Mouse (Mus musculus): ENCODE measurements around the gene Eda. TPM values are rescaled to one million over a fixed set of nuclear protein-coding genes. Genes with fewer than 3 reads are reported as not detected.

Eda gene
- polyA plus RNA-seq, 1 experiment from 2014 or later: 3.6 TPM

- Histone ChIP-seq H3K36me3 (ENCODE audit: control insufficient read depth, insufficient read depth, low read length) (no peaks in the 10 kb centered on the region), H3K27ac (ENCODE audit: low read length) (no peak overlapping the region), H3K27me3 (ENCODE audit: control insufficient read depth, insufficient read depth, low read length) (no peaks in the 10 kb centered on the region), H3K4me3 (ENCODE audit: low read depth, low read length) (no peak overlapping the region), H3K9ac (replicated peaks; ENCODE audit: low read depth, low read length) (no peak overlapping the region), H3K4me2 (replicated peaks; ENCODE audit: low read depth, low read length) (no peak overlapping the region), H3K4me1 (ENCODE audit: control insufficient read depth, insufficient read depth, low read length) (no peaks in the 10 kb centered on the region), H3K9me3 (ENCODE audit: control insufficient read depth, low read depth, low read length) (no peaks in the 10 kb centered on the region)
- ATAC-seq (ENCODE audit: insufficient number of reproducible peaks, insufficient read depth, low FRiP score, low read depth): no peak
- WGBS: 91% methylated on average over 2 of the region's 2 CpGs
Observed at GRCm38 (mm10) chrX:99999342-99999741, 23.9 kb downstream of the Eda start.

DNA sequence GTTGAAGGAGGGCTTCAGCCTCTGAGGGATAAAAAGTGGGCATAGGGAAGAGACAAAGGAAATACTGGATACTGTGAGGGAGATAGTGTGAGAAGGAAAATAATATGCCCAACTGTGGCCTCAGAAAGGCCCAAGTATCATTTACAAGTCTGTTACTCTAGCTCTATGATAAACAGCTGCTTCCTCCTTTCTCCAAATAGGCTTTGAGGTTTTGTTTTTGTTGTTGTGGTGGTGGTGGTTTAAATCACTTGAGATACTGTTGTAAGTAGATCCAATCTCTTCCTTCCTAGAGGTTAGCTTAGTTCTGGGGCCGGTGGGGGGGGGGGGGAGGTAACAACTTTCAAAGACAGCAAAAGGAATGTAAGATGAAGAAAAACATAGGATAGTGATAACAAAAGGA is 143.0 kb downstream of the Eda start:
- no peaks in the 10 kb centered on the region for H3K4me1 ChIP-seq (ENCODE audit: control insufficient read depth, insufficient read depth, low read length)
- no peaks in the 10 kb centered on the region for H3K9me3 ChIP-seq (ENCODE audit: control insufficient read depth, low read depth, low read length)
- H3K36me3 ChIP-seq (ENCODE audit: control insufficient read depth, insufficient read depth, low read length): no peaks in the 10 kb centered on the region
- ATAC-seq (ENCODE audit: insufficient number of reproducible peaks, insufficient read depth, low FRiP score, low read depth): no peak
- WGBS: 23% methylated on average over 1 of the region's 1 CpGs
- no peak overlapping the region for H3K4me2 ChIP-seq (replicated peaks; ENCODE audit: low read depth, low read length)
- H3K9ac ChIP-seq (replicated peaks; ENCODE audit: low read depth, low read length): no peak overlapping the region
- no peaks in the 10 kb centered on the region for H3K27me3 ChIP-seq (ENCODE audit: control insufficient read depth, insufficient read depth, low read length)
- no peak overlapping the region for H3K4me3 ChIP-seq (ENCODE audit: low read depth, low read length)
- H3K27ac ChIP-seq (ENCODE audit: low read length): no peak overlapping the region

DNA sequence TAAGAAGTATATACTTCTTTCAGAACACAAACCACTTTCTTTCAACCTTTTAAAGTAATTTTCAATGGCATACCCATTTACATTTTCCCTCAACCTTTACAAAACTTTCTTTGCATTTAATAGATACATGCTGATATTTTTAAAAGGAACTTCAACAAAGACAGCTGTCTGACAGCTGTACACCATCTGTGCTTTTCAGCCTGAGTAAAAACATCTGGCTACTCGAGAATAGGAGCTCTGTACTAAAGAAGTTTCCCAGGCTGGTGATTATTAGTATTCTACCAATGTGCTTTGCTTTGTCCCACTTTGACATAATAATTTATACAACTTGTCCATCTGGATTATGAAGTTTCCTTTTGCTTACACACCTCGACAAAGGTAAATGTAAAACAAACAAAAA is 219.9 kb downstream of the Eda start:
- H3K9ac ChIP-seq (replicated peaks; ENCODE audit: low read depth, low read length): no peak overlapping the region
- H3K4me2 ChIP-seq (replicated peaks; ENCODE audit: low read depth, low read length): no peak overlapping the region
- H3K9me3 ChIP-seq (ENCODE audit: control insufficient read depth, low read depth, low read length): no peaks in the 10 kb centered on the region
- 30% methylated on average over 2 of the region's 2 CpGs for WGBS
- no peak overlapping the region for H3K27ac ChIP-seq (ENCODE audit: low read length)
- ATAC-seq (ENCODE audit: insufficient number of reproducible peaks, insufficient read depth, low FRiP score, low read depth): no peak
- no peaks in the 10 kb centered on the region for H3K36me3 ChIP-seq (ENCODE audit: control insufficient read depth, insufficient read depth, low read length)
- H3K27me3 ChIP-seq (ENCODE audit: control insufficient read depth, insufficient read depth, low read length): no peaks in the 10 kb centered on the region
- no peak overlapping the region for H3K4me3 ChIP-seq (ENCODE audit: low read depth, low read length)
- H3K4me1 ChIP-seq (ENCODE audit: control insufficient read depth, insufficient read depth, low read length): no peaks in the 10 kb centered on the region

- no peak overlapping the region for H3K4me2 ChIP-seq (replicated peaks; ENCODE audit: low read depth, low read length)
- H3K9me3 ChIP-seq (ENCODE audit: control insufficient read depth, low read depth, low read length): no peaks in the 10 kb centered on the region
- no peak overlapping the region for H3K4me3 ChIP-seq (ENCODE audit: low read depth, low read length)
- no peaks in the 10 kb centered on the region for H3K36me3 ChIP-seq (ENCODE audit: control insufficient read depth, insufficient read depth, low read length)
- no peak overlapping the region for H3K9ac ChIP-seq (replicated peaks; ENCODE audit: low read depth, low read length)
- no peaks in the 10 kb centered on the region for H3K27me3 ChIP-seq (ENCODE audit: control insufficient read depth, insufficient read depth, low read length)
- no peak overlapping the region for H3K27ac ChIP-seq (ENCODE audit: low read length)
- no peak for ATAC-seq (ENCODE audit: insufficient number of reproducible peaks, insufficient read depth, low FRiP score, low read depth)
- H3K4me1 ChIP-seq (ENCODE audit: control insufficient read depth, insufficient read depth, low read length): no peaks in the 10 kb centered on the region
Observed at GRCm38 (mm10) chrX:100313652-100314051, 338.2 kb downstream of the Eda start.

- H3K9ac ChIP-seq (replicated peaks; ENCODE audit: low read depth, low read length): no peak overlapping the region
- no peaks in the 10 kb centered on the region for H3K36me3 ChIP-seq (ENCODE audit: control insufficient read depth, insufficient read depth, low read length)
- H3K27ac ChIP-seq (ENCODE audit: low read length): no peak overlapping the region
- no peaks in the 10 kb centered on the region for H3K4me1 ChIP-seq (ENCODE audit: control insufficient read depth, insufficient read depth, low read length)
- ATAC-seq (ENCODE audit: insufficient number of reproducible peaks, insufficient read depth, low FRiP score, low read depth): no peak
- H3K4me2 ChIP-seq (replicated peaks; ENCODE audit: low read depth, low read length): no peak overlapping the region
- no peaks in the 10 kb centered on the region for H3K9me3 ChIP-seq (ENCODE audit: control insufficient read depth, low read depth, low read length)
- H3K27me3 ChIP-seq (ENCODE audit: control insufficient read depth, insufficient read depth, low read length): no peaks in the 10 kb centered on the region
- H3K4me3 ChIP-seq (ENCODE audit: low read depth, low read length): no peak overlapping the region
Observed at GRCm38 (mm10) chrX:100314172-100314902, 338.9 kb downstream of the Eda start.

DNA sequence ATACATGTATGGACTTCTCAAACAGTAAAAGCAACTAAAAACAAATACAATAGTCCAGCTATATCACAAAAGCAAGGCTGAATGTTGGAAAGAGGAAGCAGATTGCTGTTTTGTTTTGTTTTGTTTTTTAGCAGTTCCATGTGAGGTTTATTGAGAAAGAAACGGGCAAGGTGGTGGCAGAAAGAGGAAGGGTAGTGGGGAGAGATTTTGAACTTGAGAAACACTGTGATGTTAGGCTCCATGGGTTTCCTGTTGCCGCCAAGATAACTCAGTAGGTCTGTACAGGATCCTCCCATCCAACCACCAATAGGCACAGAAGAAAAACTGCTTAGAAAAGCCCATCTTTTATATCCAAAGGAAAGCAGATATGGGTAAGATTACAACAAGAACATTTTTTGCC is 365.3 kb downstream of the Eda start:
- no peak for ATAC-seq (ENCODE audit: insufficient number of reproducible peaks, insufficient read depth, low FRiP score, low read depth)
- 85% methylated on average over 2 of the region's 2 CpGs for WGBS
- H3K9ac ChIP-seq (replicated peaks; ENCODE audit: low read depth, low read length): no peak overlapping the region

GRCm38 (mm10) chrX:100344433-100344832 is 369.0 kb downstream of the Eda start:
- H3K4me2 ChIP-seq (replicated peaks; ENCODE audit: low read depth, low read length): no peak overlapping the region
- no peaks in the 10 kb centered on the region for H3K27me3 ChIP-seq (ENCODE audit: control insufficient read depth, insufficient read depth, low read length)
- no peak overlapping the region for H3K9ac ChIP-seq (replicated peaks; ENCODE audit: low read depth, low read length)
- ATAC-seq (ENCODE audit: insufficient number of reproducible peaks, insufficient read depth, low FRiP score, low read depth): no peak
- 80% methylated on average over 2 of the region's 2 CpGs for WGBS
- no peaks in the 10 kb centered on the region for H3K36me3 ChIP-seq (ENCODE audit: control insufficient read depth, insufficient read depth, low read length)
- no peaks in the 10 kb centered on the region for H3K4me1 ChIP-seq (ENCODE audit: control insufficient read depth, insufficient read depth, low read length)
- H3K9me3 ChIP-seq (ENCODE audit: control insufficient read depth, low read depth, low read length): no peaks in the 10 kb centered on the region
- no peak overlapping the region for H3K4me3 ChIP-seq (ENCODE audit: low read depth, low read length)
- no peak overlapping the region for H3K27ac ChIP-seq (ENCODE audit: low read length)

More for the DNA sequence above, 365.3 kb downstream of the Eda start:
- Histone ChIP-seq H3K9me3 (ENCODE audit: control insufficient read depth, low read depth, low read length) (no peaks in the 10 kb centered on the region), H3K4me3 (ENCODE audit: low read depth, low read length) (no peak overlapping the region), H3K4me1 (ENCODE audit: control insufficient read depth, insufficient read depth, low read length) (no peaks in the 10 kb centered on the region), H3K36me3 (ENCODE audit: control insufficient read depth, insufficient read depth, low read length) (no peaks in the 10 kb centered on the region), H3K27me3 (ENCODE audit: control insufficient read depth, insufficient read depth, low read length) (no peaks in the 10 kb centered on the region), H3K4me2 (replicated peaks; ENCODE audit: low read depth, low read length) (no peak overlapping the region), H3K27ac (ENCODE audit: low read length) (no peak overlapping the region)

DNA sequence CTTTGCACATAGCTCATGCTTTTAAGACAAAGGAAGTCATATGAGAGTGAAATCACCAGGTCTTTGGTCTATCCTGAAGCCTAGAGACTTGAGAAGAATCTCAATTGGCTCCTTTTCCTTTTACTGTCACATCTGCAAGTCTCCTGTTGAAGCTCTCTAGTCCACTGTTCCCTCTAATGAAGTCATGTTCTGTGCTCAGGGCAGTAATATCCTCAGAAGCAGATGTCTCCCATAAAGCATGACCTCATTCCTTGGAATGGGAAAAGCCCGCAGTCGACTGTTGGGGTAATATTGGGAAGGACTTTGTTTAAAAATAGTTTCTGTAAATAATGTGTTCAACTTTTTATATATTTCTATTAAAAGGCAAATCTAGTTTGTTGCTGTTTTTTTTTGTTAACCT is 381.6 kb downstream of the Eda start:
- H3K36me3 ChIP-seq (ENCODE audit: control insufficient read depth, insufficient read depth, low read length): no peaks in the 10 kb centered on the region
- H3K4me3 ChIP-seq (ENCODE audit: low read depth, low read length): no peak overlapping the region
- ATAC-seq (ENCODE audit: insufficient number of reproducible peaks, insufficient read depth, low FRiP score, low read depth): no peak
- H3K9ac ChIP-seq (replicated peaks; ENCODE audit: low read depth, low read length): no peak overlapping the region
- no peak overlapping the region for H3K27ac ChIP-seq (ENCODE audit: low read length)
- 60% methylated on average over 2 of the region's 2 CpGs for WGBS
- no peak overlapping the region for H3K4me2 ChIP-seq (replicated peaks; ENCODE audit: low read depth, low read length)
- no peaks in the 10 kb centered on the region for H3K9me3 ChIP-seq (ENCODE audit: control insufficient read depth, low read depth, low read length)
- no peaks in the 10 kb centered on the region for H3K27me3 ChIP-seq (ENCODE audit: control insufficient read depth, insufficient read depth, low read length)
- H3K4me1 ChIP-seq (ENCODE audit: control insufficient read depth, insufficient read depth, low read length): no peaks in the 10 kb centered on the region

DNA sequence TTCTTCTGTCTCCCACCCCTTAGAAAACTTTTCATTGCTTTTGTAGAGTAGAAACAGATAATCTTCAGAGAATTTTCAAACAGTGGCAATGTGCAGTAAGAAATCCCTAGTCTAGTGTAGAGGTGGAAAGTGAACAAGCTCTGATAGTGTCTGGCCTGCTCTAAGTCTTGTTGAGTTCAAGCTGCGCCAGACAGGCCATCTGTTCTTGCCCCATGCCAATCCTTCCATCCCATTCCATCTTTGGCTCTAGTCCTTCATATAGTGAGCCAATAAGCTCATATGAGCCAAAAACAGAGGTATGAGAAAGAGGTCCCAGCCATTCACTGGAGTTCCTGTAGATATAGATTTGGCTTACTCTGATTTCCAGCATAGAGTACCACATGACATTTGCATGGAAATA is 414.5 kb downstream of the Eda start:
- H3K27me3 ChIP-seq (ENCODE audit: control insufficient read depth, insufficient read depth, low read length): no peaks in the 10 kb centered on the region
- no peak overlapping the region for H3K27ac ChIP-seq (ENCODE audit: low read length)
- no peaks in the 10 kb centered on the region for H3K9me3 ChIP-seq (ENCODE audit: control insufficient read depth, low read depth, low read length)
- H3K36me3 ChIP-seq (ENCODE audit: control insufficient read depth, insufficient read depth, low read length): no peaks in the 10 kb centered on the region
- H3K9ac ChIP-seq (replicated peaks; ENCODE audit: low read depth, low read length): no peak overlapping the region
- no peaks in the 10 kb centered on the region for H3K4me1 ChIP-seq (ENCODE audit: control insufficient read depth, insufficient read depth, low read length)
- no peak overlapping the region for H3K4me2 ChIP-seq (replicated peaks; ENCODE audit: low read depth, low read length)
- no peak overlapping the region for H3K4me3 ChIP-seq (ENCODE audit: low read depth, low read length)
- ATAC-seq (ENCODE audit: insufficient number of reproducible peaks, insufficient read depth, low FRiP score, low read depth): no peak
- 76% methylated on average over 1 of the region's 1 CpGs for WGBS
